Mouse (Mus musculus) hindbrain, postnatal 0 days (tissue): ENCODE data around the gene Camkmt. TPM values are rescaled to one million over a fixed set of nuclear protein-coding genes. Genes with fewer than 3 reads are reported as not detected.

Source experiments
- ATAC-seq: fragments of 200-750 bp; cut with Nextera tagmentation; 2 replicates; pipeline ENCODE4 v1.8.0; 2017; ENCODE audit warnings: mild to moderate bottlenecking, moderate TSS enrichment, moderate library complexity
- DNase-seq: peaks from one replicate; pipeline ENCODE4 v3.0.0-alpha.2; 2015; ENCODE audit warnings: low spot score
- H3K27ac ChIP-seq: fragments of 300-500 bp; sonication (generic); 2 replicates; pipeline ENCODE4 v1.5.1; 2014; ENCODE audit warnings: mild to moderate bottlenecking
- H3K27me3 ChIP-seq: fragments of 300-500 bp; sonication (generic); 2 replicates; pipeline ENCODE4 v1.6.1; 2014; ENCODE audit warnings: low read length, mixed read lengths; ENCODE audit not compliant: insufficient read depth
- H3K36me3 ChIP-seq: fragments of 300-500 bp; sonication (generic); 2 replicates; pipeline ENCODE4 v1.6.1; 2014; ENCODE audit warnings: low read length, mixed read lengths; ENCODE audit not compliant: insufficient read depth
- H3K4me1 ChIP-seq: fragments of 300-500 bp; sonication (generic); 2 replicates; pipeline ENCODE4 v1.6.1; 2014; ENCODE audit warnings: antibody characterized with exemption, low read length, mixed read lengths; ENCODE audit not compliant: insufficient read depth
- H3K4me2 ChIP-seq: fragments of 300-500 bp; sonication (generic); 2 replicates; pipeline ENCODE4 v1.6.1; 2014; ENCODE audit warnings: low read depth, mild to moderate bottlenecking, low read length, moderate library complexity, mixed read lengths
- H3K4me3 ChIP-seq: fragments of 300-500 bp; sonication (generic); 2 replicates; pipeline ENCODE4 v1.5.1; 2014; ENCODE audit warnings: low read length
- H3K9ac ChIP-seq: fragments of 300-500 bp; sonication (generic); replicated peaks from 2 replicates; pipeline ENCODE4 v1.6.1; 2014; ENCODE audit warnings: mild to moderate bottlenecking, low read length, moderate library complexity, mixed read lengths
- H3K9me3 ChIP-seq: fragments of 300-500 bp; sonication (generic); 2 replicates; pipeline ENCODE4 v1.6.1; 2016; ENCODE audit warnings: low read length, mixed read lengths
- CTCF ChIP-seq: IDR thresholded peaks from 2 replicates; pipeline ENCODE4 v1.5.1; 2016; ENCODE audit warnings: antibody characterized with exemption, control low read depth, low read depth
- WGBS: fragments of 180-500 bp; shearing (Covaris S2); extraction: QIAGEN DNeasy Blood & Tissue Kit; methylation state at CpG from one replicate; pipeline ENCODE4 v1.1.7; 2014; 5-methylcytosine and 5-hydroxymethylcytosine counted together
- polyA plus RNA-seq: library from polyadenylated mRNA; unstranded; fragments of >200 nt; fragmentation: Nextera tagmentation; extraction: Ambion mirVana; gene quantifications from 2 replicates; pipeline ENCODE4 v1.2.1, GENCODE M21; 2015
- total RNA-seq: library from RNA; depleted of rRNA; stranded (reverse); fragments of >200 nt; gene quantifications from 2 replicates; pipeline ENCODE4 v1.2.3, GENCODE M21; 2014

Gene Camkmt
- total and polyA plus RNA-seq, 2 experiments from 2014 or later: 8.4 to 15.9 TPM

DNA sequence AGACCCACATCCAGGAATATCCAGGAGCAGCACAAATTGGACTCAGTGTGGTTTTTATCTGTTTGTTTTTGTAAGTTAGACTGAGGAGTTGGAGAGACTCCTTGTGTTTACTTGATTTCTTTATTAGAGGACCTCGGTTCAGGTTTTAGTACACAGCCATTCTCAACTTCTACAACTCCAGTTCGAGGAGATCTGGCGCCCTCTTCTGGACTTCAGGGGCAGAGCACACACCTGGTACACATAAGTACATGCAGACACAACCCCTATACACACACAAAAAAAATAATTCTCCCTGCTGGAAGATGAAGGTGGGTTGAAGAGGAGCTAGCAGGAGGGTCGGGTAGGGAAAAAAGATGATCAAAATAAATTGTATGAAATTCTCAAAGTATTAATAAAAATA is 379.4 kb downstream of the Camkmt start:
- TF ChIP-seq CTCF: no peak
- Histone ChIP-seq H3K4me3 (no peak overlapping the region), H3K36me3 (no peaks in the 10 kb centered on the region), H3K4me2 (no peak overlapping the region), H3K4me1 (no peaks in the 10 kb centered on the region), H3K27ac (no peak overlapping the region), H3K9ac (no peak overlapping the region), H3K9me3 (no peaks in the 10 kb centered on the region), H3K27me3 (peaks cover 82% of the 10 kb centered on the region)
- ATAC-seq (no peak), DNase-seq (no peak)
- WGBS: 69% methylated on average over 4 of the region's 4 CpGs

- no peak overlapping the region for H3K4me2 ChIP-seq
- WGBS: 6% methylated on average over 5 of the region's 5 CpGs
- TF ChIP-seq CTCF: no peak
- ATAC-seq (no peak), DNase-seq (no peak)
- H3K36me3 ChIP-seq: no peaks in the 10 kb centered on the region
- H3K4me3 ChIP-seq: no peak overlapping the region
- no peak overlapping the region for H3K27ac ChIP-seq
- H3K9me3 ChIP-seq: no peaks in the 10 kb centered on the region
- H3K9ac ChIP-seq: no peak overlapping the region
- H3K4me1 ChIP-seq: no peaks in the 10 kb centered on the region
- H3K27me3 ChIP-seq: peaks cover 76% of the 10 kb centered on the region
Observed at GRCm38 (mm10) chr17:85472687-85473202, 382.4 kb downstream of the Camkmt start.

DNA sequence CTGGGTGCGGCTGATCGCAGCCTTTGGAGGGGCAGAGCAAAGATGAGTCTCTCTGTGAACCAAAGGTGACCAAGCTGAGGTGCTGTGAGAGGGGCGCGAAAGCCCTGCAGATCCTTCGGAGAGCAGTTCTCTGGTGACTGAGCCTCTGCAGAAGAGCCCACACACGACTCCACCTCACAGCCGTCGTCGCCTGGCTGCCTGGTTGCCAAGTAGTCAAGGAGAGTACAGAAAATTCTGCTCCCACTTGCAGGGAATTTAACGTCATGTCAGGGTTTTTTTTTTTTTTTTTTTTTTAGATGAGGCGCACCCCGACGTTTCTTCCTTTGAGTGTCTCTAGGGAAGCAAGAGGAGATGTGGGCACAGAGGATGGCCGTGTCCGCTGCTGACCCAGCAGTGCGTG is 382.9 kb downstream of the Camkmt start:
- Histone ChIP-seq H3K9ac (no peak overlapping the region), H3K4me2 (no peak overlapping the region), H3K4me1 (no peaks in the 10 kb centered on the region), H3K36me3 (no peaks in the 10 kb centered on the region), H3K9me3 (no peaks in the 10 kb centered on the region), H3K4me3 (no peak overlapping the region), H3K27me3 (peaks cover 74% of the 10 kb centered on the region), H3K27ac (no peak overlapping the region)
- no peak for DNase-seq
- TF ChIP-seq CTCF: no peak
- no peak for ATAC-seq
- WGBS: 3% methylated on average over 16 of the region's 16 CpGs

DNA sequence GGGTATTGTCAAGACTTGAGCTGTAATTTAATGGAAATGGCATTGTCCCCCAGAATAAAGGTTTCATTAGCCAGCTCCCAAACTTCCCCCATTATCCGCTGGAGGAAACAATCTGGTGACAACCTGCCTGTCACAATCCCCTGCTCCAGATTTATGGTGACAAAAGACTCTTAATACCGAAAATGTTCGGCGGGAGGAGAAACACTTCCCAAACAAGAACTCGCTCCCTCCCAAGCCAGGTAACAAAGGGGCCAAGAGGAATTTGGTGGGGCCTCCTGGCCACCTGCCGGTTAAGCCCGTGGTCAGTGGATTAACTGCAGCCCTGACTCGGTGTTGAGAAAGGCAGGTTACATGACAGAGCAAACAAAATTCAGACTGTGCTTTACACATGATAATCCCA is 383.5 kb downstream of the Camkmt start:
- Histone ChIP-seq H3K4me3 (no peak overlapping the region), H3K4me2 (no peak overlapping the region), H3K9ac (no peak overlapping the region), H3K9me3 (no peaks in the 10 kb centered on the region), H3K27me3 (peaks cover 70% of the 10 kb centered on the region), H3K36me3 (no peaks in the 10 kb centered on the region), H3K27ac (no peak overlapping the region), H3K4me1 (no peaks in the 10 kb centered on the region)
- 2% methylated on average over 8 of the region's 8 CpGs for WGBS
- ATAC-seq: no peak
- no peak for TF ChIP-seq CTCF
- no peak for DNase-seq

- no peaks in the 10 kb centered on the region for H3K4me1 ChIP-seq
- H3K9ac ChIP-seq: no peak overlapping the region
- no peaks in the 10 kb centered on the region for H3K36me3 ChIP-seq
- H3K9me3 ChIP-seq: no peaks in the 10 kb centered on the region
- 87% methylated on average over 8 of the region's 8 CpGs for WGBS
- DNase-seq: no peak
- ATAC-seq: no peak
- no peak overlapping the region for H3K4me3 ChIP-seq
- TF ChIP-seq CTCF: no peak
- H3K27ac ChIP-seq: no peak overlapping the region
- H3K4me2 ChIP-seq: no peak overlapping the region
- peaks cover 73% of the 10 kb centered on the region for H3K27me3 ChIP-seq
Observed at GRCm38 (mm10) chr17:85481241-85481640, 390.9 kb downstream of the Camkmt start.

GRCm38 (mm10) chr17:85483086-85483485 is 392.7 kb downstream of the Camkmt start:
- 88% methylated on average over 5 of the region's 5 CpGs for WGBS
- no peaks in the 10 kb centered on the region for H3K4me1 ChIP-seq
- no peak overlapping the region for H3K9ac ChIP-seq
- H3K9me3 ChIP-seq: no peaks in the 10 kb centered on the region
- no peak overlapping the region for H3K4me2 ChIP-seq
- H3K27me3 ChIP-seq: peaks cover 81% of the 10 kb centered on the region
- DNase-seq (no peak), ATAC-seq (no peak)
- H3K27ac ChIP-seq: no peak overlapping the region
- TF ChIP-seq CTCF: no peak
- H3K36me3 ChIP-seq: no peaks in the 10 kb centered on the region
- H3K4me3 ChIP-seq: no peak overlapping the region

- H3K9me3 ChIP-seq: no peaks in the 10 kb centered on the region
- H3K4me3 ChIP-seq: no peak overlapping the region
- ATAC-seq (no peak), DNase-seq (no peak)
- 50% methylated on average over 8 of the region's 8 CpGs for WGBS
- no peaks in the 10 kb centered on the region for H3K4me1 ChIP-seq
- H3K27me3 ChIP-seq: peaks cover 85% of the 10 kb centered on the region
- H3K9ac ChIP-seq: no peak overlapping the region
- H3K27ac ChIP-seq: no peak overlapping the region
- no peak for TF ChIP-seq CTCF
- H3K36me3 ChIP-seq: no peaks in the 10 kb centered on the region
- no peak overlapping the region for H3K4me2 ChIP-seq
Observed at GRCm38 (mm10) chr17:85484015-85484414, 393.7 kb downstream of the Camkmt start.
